Mouse (Mus musculus): ENCODE data around the gene Zfp62. TPM values are rescaled to one million over a fixed set of nuclear protein-coding genes. Genes with fewer than 3 reads are reported as not detected.
A peak's percentile ranks its signal among the peaks of the same experiment; 100 is the strongest.

The Zfp62 gene
- total and polyA plus RNA-seq, 2 experiments from 2014 or later = 25.5 to 59.5 TPM

DNA sequence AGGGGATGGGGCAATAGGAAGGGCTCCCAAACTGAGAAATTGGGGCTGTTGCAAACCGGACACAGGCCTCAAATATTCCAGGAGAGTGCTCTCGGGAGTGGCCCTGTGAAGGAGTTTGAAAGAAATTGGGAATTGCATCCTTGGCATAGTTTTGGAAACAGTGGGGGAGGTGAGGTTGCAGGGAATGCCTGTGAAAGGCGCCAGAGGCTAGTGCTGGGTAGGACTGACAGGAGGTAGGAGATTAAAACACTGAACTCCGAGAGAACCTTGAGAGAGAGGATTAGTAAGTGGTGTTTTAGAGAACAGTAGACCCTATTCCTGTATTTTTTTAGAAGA lies 41.5 kb downstream of the Zfp62 start:
- Histone ChIP-seq H3K27me3 (ENCODE audit: insufficient read depth, low read length) (no peaks in the 10 kb centered on the region), H3K36me3 (ENCODE audit: insufficient read depth) (no peaks in the 10 kb centered on the region), H3K4me2 (ENCODE audit: low read depth) (peak overlapping the region; percentile 56), H3K27ac (ENCODE audit: low read depth, low read length) (peak overlapping the region; percentile 90), H3K9me3 (ENCODE audit: low read length) (no peaks in the 10 kb centered on the region), H3K4me3 (ENCODE audit: low read depth, low read length) (peak overlapping the region; percentile 87), H3K9ac (peak overlapping the region; percentile 84), H3K4me1 (ENCODE audit: insufficient read depth) (peaks cover 16% of the 10 kb centered on the region)
- under 1% methylated on average over 4 of the region's 4 CpGs for WGBS
- TF ChIP-seq CTCF (IDR thresholded peaks at IDR 0.05; ENCODE audit: low read depth) = no peak
- ATAC-seq (no peak), DNase-seq (no peak)

DNA sequence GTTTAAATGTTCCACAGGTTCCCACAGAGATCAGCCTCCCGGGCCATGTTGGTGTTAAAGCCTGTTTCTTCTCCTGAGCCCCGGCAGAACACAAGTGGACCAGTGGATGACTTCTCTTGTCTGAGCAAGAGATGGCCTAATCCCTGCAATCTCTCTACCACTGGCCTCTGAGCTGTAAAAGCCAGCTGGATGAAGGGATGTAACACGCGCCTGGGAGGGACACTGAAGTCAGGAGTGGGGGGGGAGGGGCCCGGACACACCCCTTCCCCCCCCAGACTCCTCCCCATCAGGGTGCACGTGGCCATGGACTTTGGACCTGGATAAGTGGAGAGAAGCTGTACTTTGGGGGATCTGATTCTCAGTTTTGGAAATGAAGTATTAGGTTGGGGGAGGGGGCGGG lies 42.1 kb downstream of the Zfp62 start:
- Histone ChIP-seq H3K36me3 (ENCODE audit: insufficient read depth) (no peaks in the 10 kb centered on the region), H3K4me2 (ENCODE audit: low read depth) (peak overlapping the region; percentile 56), H3K9me3 (ENCODE audit: low read length) (no peaks in the 10 kb centered on the region), H3K4me1 (ENCODE audit: insufficient read depth) (peaks cover 20% of the 10 kb centered on the region), H3K4me3 (ENCODE audit: low read depth, low read length) (no peak overlapping the region), H3K9ac (no peak overlapping the region), H3K27me3 (ENCODE audit: insufficient read depth, low read length) (no peaks in the 10 kb centered on the region), H3K27ac (ENCODE audit: low read depth, low read length) (no peak overlapping the region)
- no peak for DNase-seq
- WGBS = 22% methylated on average over 7 of the region's 7 CpGs
- TF ChIP-seq CTCF (IDR thresholded peaks at IDR 0.05; ENCODE audit: low read depth) = no peak
- ATAC-seq = no peak

DNA sequence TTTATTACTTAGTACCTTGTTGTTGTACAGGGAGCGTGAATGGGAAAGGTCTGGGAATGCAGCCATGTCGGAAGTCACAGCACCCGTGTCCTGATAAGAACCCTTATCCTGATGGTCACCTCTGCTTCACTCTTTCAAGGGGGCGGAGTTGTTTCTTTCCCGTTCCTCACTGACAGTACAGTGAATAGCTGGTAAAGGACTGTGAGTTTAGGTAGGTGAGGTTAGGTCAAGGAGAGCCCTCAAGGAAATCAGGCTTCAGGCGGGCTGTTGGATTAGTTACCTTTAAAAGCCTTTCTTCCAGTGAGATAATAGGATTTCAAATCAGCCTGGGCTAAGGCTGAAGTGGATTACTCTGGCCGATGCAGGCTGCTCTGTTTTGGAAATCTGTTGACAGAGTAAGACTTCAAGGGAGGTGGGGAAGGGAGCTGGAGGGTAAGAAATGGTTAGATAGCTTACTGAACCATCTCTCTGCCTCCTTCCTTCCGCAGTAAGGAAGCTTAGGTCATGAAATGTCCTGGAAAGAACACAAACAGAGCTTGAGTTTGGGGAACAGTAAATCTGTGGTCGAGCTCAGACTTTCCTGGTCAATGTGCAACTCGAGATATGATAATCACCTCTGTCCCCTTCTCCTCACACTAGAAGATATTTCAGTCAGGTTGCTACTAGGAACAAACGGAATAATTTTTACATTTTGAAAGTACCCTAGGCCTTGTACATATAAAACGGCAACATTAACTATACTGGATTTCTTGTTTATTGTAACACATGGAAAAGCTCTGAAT lies 42.7 kb downstream of the Zfp62 start:
- ATAC-seq = no peak

DNA sequence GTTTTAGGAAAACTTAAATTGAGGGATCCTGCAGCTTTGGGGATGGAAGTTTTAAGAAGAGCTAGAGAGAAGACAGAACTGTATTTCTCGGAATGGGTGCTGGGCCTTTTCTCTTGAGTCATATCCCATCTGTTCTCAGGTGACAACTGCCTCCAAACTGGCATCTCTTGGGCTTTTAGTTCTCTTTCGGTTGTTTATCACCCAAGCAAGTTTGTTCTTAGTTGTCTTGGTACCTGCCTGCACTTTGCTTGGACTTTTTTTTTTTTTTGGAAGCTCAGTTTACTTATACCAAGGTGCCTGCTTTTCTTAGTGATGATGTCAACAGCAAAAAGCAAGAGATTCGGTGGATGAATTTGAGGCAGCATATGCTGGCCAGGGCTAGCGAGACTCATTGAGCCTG lies 43.4 kb downstream of the Zfp62 start:
- ATAC-seq (no peak), DNase-seq (no peak)
- Histone ChIP-seq H3K4me1 (ENCODE audit: insufficient read depth) (peaks cover 27% of the 10 kb centered on the region), H3K9me3 (ENCODE audit: low read length) (no peaks in the 10 kb centered on the region), H3K9ac (no peak overlapping the region), H3K27me3 (ENCODE audit: insufficient read depth, low read length) (no peaks in the 10 kb centered on the region), H3K27ac (ENCODE audit: low read depth, low read length) (no peak overlapping the region), H3K4me3 (ENCODE audit: low read depth, low read length) (no peak overlapping the region), H3K4me2 (ENCODE audit: low read depth) (no peak overlapping the region), H3K36me3 (ENCODE audit: insufficient read depth) (no peaks in the 10 kb centered on the region)
- TF ChIP-seq CTCF (IDR thresholded peaks at IDR 0.05; ENCODE audit: low read depth) = no peak
- 95% methylated on average over 4 of the region's 4 CpGs for WGBS

More for the DNA sequence above, 42.7 kb downstream of the Zfp62 start:
- Histone ChIP-seq H3K9ac (peak overlapping the region; percentile 14; the same call in 1 of the 2 replicates), H3K27ac (ENCODE audit: low read depth, low read length) (no peak overlapping the region), H3K4me1 (ENCODE audit: insufficient read depth) (peaks cover 22% of the 10 kb centered on the region), H3K4me2 (ENCODE audit: low read depth) (peak overlapping the region; percentile 56; the same call in 1 of the 2 replicates), H3K27me3 (ENCODE audit: insufficient read depth, low read length) (no peaks in the 10 kb centered on the region), H3K4me3 (ENCODE audit: low read depth, low read length) (no peak overlapping the region), H3K36me3 (ENCODE audit: insufficient read depth) (no peaks in the 10 kb centered on the region), H3K9me3 (ENCODE audit: low read length) (no peaks in the 10 kb centered on the region)
- no peak for TF ChIP-seq CTCF (IDR thresholded peaks at IDR 0.05; ENCODE audit: low read depth)
- no peak for DNase-seq
- WGBS = 30% methylated on average over 12 of the region's 12 CpGs

DNA sequence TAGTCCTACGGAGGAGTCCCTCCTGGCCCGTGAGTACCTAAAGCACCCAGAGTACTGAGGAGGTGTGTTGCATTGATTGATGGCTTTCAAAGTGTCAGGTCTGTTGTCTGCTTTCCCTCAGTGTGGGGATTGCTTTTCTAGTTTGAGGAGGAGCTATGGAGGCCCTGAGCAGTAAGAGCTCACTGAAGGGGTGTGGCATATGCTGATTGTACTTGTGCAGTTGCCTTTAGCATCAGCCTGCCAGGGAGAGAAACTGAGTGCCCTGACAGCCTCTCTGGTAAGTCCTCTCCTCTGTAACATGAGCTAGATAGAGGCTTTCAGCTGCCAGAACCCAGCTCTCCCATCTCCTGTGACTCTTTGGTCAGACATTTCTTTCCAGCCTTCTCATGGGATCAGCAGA lies 44.2 kb downstream of the Zfp62 start:
- WGBS = 82% methylated on average over 2 of the region's 2 CpGs
- DNase-seq = no peak
- Histone ChIP-seq H3K9me3 (ENCODE audit: low read length) (no peaks in the 10 kb centered on the region), H3K4me2 (ENCODE audit: low read depth) (no peak overlapping the region), H3K27ac (ENCODE audit: low read depth, low read length) (no peak overlapping the region), H3K4me3 (ENCODE audit: low read depth, low read length) (no peak overlapping the region), H3K27me3 (ENCODE audit: insufficient read depth, low read length) (no peaks in the 10 kb centered on the region), H3K36me3 (ENCODE audit: insufficient read depth) (no peaks in the 10 kb centered on the region), H3K4me1 (ENCODE audit: insufficient read depth) (peaks cover 27% of the 10 kb centered on the region), H3K9ac (no peak overlapping the region)
- ATAC-seq = no peak
- TF ChIP-seq CTCF (IDR thresholded peaks at IDR 0.05; ENCODE audit: low read depth) = no peak

DNA sequence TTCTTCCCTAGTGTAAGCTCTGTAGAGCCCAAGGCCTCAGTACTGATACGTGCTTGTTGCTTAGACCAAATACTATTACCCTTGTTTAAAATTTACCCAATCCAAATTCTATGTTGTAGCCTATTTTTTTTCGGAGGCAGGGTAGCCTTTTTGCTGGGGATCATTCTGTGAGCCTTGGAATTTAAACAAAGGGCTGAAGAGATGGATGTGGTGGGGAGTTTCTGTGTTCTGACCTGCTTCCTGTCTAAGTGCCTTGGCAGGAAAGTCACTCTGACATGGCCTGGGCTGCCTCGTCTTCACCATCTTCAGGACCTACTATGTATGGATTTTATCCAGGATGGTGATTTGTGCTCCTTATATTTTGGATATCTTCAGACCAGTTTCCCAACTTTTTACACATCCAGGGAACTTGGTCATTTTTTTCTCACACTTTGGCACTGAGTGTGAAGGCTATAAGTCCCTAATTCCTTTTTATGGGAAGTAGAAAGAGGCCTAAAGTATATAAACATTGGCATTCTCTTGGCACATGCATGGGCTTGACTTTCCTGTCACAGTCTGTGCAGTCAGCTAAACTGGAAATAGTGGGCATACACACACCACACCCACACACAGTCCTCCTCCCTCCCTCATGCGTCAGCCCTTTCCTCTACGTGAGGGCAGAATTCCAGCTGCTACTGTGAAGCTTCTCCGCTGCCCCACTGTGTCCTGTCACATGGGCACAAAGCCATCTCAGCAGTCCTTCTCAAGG lies 45.3 kb downstream of the Zfp62 start:
- no peak overlapping the region for H3K4me3 ChIP-seq (ENCODE audit: low read depth, low read length)
- H3K4me1 ChIP-seq (ENCODE audit: insufficient read depth) = peaks cover 23% of the 10 kb centered on the region
- H3K9me3 ChIP-seq (ENCODE audit: low read length) = no peaks in the 10 kb centered on the region
- no peak for ATAC-seq
- no peaks in the 10 kb centered on the region for H3K36me3 ChIP-seq (ENCODE audit: insufficient read depth)
- H3K4me2 ChIP-seq (ENCODE audit: low read depth) = no peak overlapping the region
- H3K9ac ChIP-seq = no peak overlapping the region; the same call in 1 of the 2 replicates
- 56% methylated on average over 6 of the region's 6 CpGs for WGBS
- H3K27ac ChIP-seq (ENCODE audit: low read depth, low read length) = no peak overlapping the region
- no peaks in the 10 kb centered on the region for H3K27me3 ChIP-seq (ENCODE audit: insufficient read depth, low read length)
- DNase-seq = no peak
- TF ChIP-seq CTCF (IDR thresholded peaks at IDR 0.05; ENCODE audit: low read depth) = no peak
